Mouse (Mus musculus): ENCODE measurements around the gene Mrpl23.

- TF ChIP-seq CTCF (IDR thresholded peaks at IDR 0.05 in 2 of 3, conservative IDR thresholded peaks at IDR 0.05 in 1 of 3; ENCODE audit: control insufficient read depth in 1 of 3, insufficient read depth in 1 of 3, low read depth in 2 of 3, low read length in 3 of 3, poor library complexity in 1 of 3, severe bottlenecking in 1 of 3) (no peak), TCF12 (IDR thresholded peaks at IDR 0.05; ENCODE audit: low read depth, low read length) (no peak)
Observed at GRCm38 (mm10) chr7:142488053-142488452, 44.4 kb upstream of the Mrpl23 start.
